Mouse (Mus musculus) lung, postnatal 4 days (tissue): Measurements from ENCODE around the gene Trib2.

Experiments
- DNase-seq, 2 experiments: peaks; one replicate each; pipeline ENCODE4 v3.0.0; 2021

Gene Trib2

GRCm38 (mm10) chr12:15813819-15814165 is 2.9 kb downstream of the Trib2 start:
- no peak for DNase-seq

- DNase-seq: peak in 1 of 2 experiments; percentile 32
These were observed 3.4 kb downstream of the Trib2 start for GRCm38 (mm10) chr12:15813133-15813818.

- DNase-seq: no peak
These were observed 4.4 kb downstream of the Trib2 start for GRCm38 (mm10) chr12:15812139-15812962.

GRCm38 (mm10) chr12:15811682-15812081 is 5.0 kb downstream of the Trib2 start:
- no peak for DNase-seq

GRCm38 (mm10) chr12:15810926-15811325 is 5.8 kb downstream of the Trib2 start:
- no peak for DNase-seq

GRCm38 (mm10) chr12:15809657-15810056 is 7.1 kb downstream of the Trib2 start:
- no peak for DNase-seq

GRCm38 (mm10) chr12:15809249-15809648 is 7.5 kb downstream of the Trib2 start:
- DNase-seq: no peak

- no peak for DNase-seq
These were observed 8.4 kb downstream of the Trib2 start for GRCm38 (mm10) chr12:15808186-15808800.

- DNase-seq: no peak
These were observed 11.8 kb downstream of the Trib2 start for GRCm38 (mm10) chr12:15804931-15805331.

- no peak for DNase-seq
These were observed 12.7 kb downstream of the Trib2 start for GRCm38 (mm10) chr12:15803936-15804438.

- no peak for DNase-seq
These were observed 15.2 kb downstream of the Trib2 start for GRCm38 (mm10) chr12:15801571-15801930.

- no peak for DNase-seq
These were observed 15.7 kb downstream of the Trib2 start for GRCm38 (mm10) chr12:15800914-15801570.

- peak; percentile 49 to 75 for DNase-seq
These were observed 16.4 kb downstream of the Trib2 start for GRCm38 (mm10) chr12:15800196-15800913.

GRCm38 (mm10) chr12:15798019-15798418 is 18.7 kb downstream of the Trib2 start:
- peak; percentile 38 to 71 for DNase-seq

- DNase-seq: no peak
These were observed 20.8 kb downstream of the Trib2 start for GRCm38 (mm10) chr12:15795886-15796285.

- no peak for DNase-seq
These were observed 23.4 kb downstream of the Trib2 start for GRCm38 (mm10) chr12:15793336-15793735.

- no peak for DNase-seq
These were observed 26.5 kb downstream of the Trib2 start for GRCm38 (mm10) chr12:15790181-15790580.

- peak in 1 of 2 experiments; percentile 16 for DNase-seq
These were observed 39.7 kb downstream of the Trib2 start for GRCm38 (mm10) chr12:15777047-15777446.

GRCm38 (mm10) chr12:15771686-15772085 is 45.0 kb downstream of the Trib2 start:
- DNase-seq: no peak

- DNase-seq: peak in 1 of 2 experiments; percentile 46
These were observed 48.2 kb downstream of the Trib2 start for GRCm38 (mm10) chr12:15768536-15768935.

- DNase-seq: peak; percentile 66 to 88
These were observed 50.7 kb downstream of the Trib2 start for GRCm38 (mm10) chr12:15765996-15766395.

GRCm38 (mm10) chr12:15765238-15765637 is 51.5 kb downstream of the Trib2 start:
- DNase-seq: no peak
